Mouse (Mus musculus) heart, adult 18-20 months (tissue): Measurements from ENCODE around the gene BC100530. TPM values are rescaled to one million over a fixed set of nuclear protein-coding genes. Genes with fewer than 3 reads are reported as not detected.
"Not testable (repeated sequence)": the region's sequence is repeated elsewhere in the genome, so short reads cannot be mapped to it uniquely, and the experiment has no call there.

Source experiments
- DNase-seq, 2 experiments: peaks; one replicate each; pipeline ENCODE4 v3.0.0; 2021 to 2022; ENCODE audit warnings: mixed read lengths in 1 of 2
- long read RNA-seq, 2 experiments: library from polyadenylated mRNA; stranded (forward); transcript quantifications; one replicate each; pipeline ENCODE4 v2.0.0; 2021
- total RNA-seq, 2 experiments: library from RNA; stranded (reverse); gene quantifications; 2 replicates each; pipeline ENCODE4 v1.2.3; 2021

The BC100530 gene
- not detected for total RNA-seq
- long read RNA-seq, experiment 1, result 0 reads
- long read RNA-seq, experiment 2, result 0 reads

- not testable (repeated sequence) for DNase-seq
Measured at GRCm38 (mm10) chr16:36367648-36368047, at the start of gene BC100530. Gene BC100530, minus strand, starts transcription at chr16:36367748.

DNA sequence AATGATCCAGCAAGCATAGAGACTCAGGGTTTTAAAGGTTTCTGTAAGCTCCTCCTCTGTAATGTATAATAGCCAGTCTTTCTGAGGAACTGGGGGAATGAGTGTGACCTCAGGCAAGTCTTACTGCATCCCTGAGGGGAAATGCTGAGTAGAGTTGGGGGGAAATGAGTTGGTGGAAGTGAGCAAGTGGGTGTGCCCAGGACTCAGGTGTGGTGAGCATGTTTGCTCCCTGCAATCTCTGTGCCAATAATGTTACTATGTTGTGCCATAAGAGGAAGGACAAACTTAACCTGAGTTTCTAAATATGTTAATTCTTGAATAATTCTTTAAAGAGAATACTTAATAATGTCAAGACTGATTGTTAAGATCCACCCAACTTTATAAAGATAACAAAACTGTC lies 40.8 kb upstream of the BC100530 start, which contains the start of gene Stfa2:
Gene Stfa2, minus strand, starts transcription at position 101 of the 400 bp plus-strand sequence.
- no peak for DNase-seq

DNA sequence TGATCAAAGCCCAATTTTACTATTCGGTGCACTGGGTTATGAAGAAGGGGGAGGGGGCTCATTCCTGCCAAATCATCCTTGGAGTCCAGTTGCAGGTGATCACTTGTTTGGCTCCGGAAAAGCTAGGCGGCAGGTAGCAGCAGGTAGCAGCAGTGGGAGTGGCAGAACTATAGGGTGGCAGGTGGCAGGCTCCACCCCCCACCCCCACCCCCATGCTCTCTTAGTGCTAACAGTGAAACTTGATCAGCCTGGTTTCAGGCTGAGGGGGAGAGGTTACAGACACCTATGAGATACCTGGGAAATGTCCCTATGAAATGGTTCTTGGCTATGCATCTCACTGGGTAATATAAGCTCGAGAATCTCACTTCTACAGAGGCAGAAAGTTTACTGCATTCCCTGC lies 21.5 kb upstream of the BC100530 start:
- DNase-seq, result no peak

DNA sequence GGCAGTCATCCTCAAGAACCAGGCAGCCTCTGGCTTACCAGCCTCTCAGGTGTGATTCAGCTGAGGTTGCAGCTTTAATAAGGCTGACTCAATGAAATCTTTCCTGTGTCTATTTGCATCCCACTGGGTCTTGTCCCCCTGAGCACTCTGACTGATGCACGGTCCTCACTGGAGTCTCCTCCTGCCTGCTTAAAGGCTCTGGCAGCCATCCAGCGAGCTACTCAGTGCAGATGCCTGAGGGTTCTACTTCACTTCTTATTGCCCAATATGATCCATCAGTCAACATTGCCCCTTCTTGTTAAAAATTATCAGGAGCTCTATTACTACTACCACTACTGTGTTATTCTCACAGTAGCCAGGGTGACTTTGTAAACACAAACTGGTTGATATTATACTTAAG lies 30.4 kb downstream of the BC100530 start:
- DNase-seq, result peak in 1 of 2 experiments; percentile 7

DNA sequence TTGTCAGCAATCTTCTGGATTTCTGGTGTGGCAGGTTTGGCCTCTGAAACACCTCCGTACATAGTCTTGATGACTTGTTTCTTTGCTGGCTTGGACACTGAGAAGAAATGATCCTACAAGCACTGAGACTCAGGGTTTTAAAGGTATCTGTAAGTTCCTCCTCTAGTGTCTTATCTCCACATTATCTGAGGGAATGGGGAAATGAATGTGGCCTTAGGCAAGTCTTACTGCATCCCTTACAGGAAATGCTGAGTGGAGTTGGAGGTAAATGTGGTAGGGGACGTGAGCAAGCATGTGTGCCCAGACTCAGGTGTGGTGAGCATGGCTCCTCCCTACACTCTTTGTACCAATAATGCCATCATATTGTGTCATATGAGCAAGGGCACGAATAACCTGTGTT lies 33.3 kb downstream of the BC100530 start, which contains the start of gene BC117090:
Gene BC117090, minus strand, starts transcription at position 101 of the 400 bp plus-strand sequence.
- no peak for DNase-seq

DNA sequence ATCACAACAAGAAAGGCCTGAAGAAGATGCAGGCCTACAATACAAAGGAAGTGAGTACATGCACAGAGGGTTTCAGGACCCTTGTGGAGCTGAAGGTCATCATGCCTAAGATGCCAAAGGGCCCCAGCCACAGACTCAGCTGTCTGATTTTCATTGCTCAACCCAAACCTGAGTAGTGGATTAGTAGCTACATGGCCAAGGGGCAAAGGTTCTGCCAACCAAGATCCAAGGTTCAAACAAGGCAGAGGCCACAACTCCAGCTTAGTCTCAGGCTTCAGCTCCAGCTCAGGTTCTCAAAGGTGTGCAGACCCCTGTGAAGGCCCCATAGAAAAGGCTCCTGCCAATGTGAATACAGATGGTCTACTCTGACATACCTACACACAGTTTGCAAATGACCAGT lies 48.3 kb downstream of the BC100530 start:
- no peak for DNase-seq

DNA sequence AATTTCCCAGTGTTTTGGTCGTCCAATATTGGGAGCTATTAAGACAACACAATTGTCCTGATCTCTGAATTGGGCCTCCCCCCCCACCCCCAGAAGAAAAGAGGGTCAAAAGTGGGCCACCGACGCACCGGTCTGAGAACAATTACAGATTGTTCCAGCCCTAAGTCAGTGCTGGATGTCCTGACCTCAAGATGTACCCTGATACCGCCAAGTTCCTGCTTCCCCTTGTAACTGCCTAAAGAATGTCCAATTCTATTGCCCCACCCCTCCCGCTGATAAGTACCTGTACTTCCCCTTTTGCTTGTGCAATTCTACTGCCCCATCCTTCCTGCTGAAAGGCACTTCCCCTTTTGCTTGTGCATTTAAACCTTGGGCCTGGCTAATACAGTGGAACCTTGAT lies 51.4 kb downstream of the BC100530 start:
- peak in 1 of 2 experiments; percentile 16 for DNase-seq

Other genes with a start within 250 kb of the BC100530 start
- gene Csta1, start 236.5 kb downstream of the BC100530 start, total RNA-seq, result not detected
- gene Stfa2l1, start 210.9 kb downstream of the BC100530 start, total RNA-seq, result not detected
- gene Gm5483, start 183.5 kb downstream of the BC100530 start, total RNA-seq, result not detected
- gene Gm5416, start 157.3 kb downstream of the BC100530 start, total RNA-seq, result not detected
- not detected for gene 2010005H15Rik, start 146.3 kb downstream of the BC100530 start, total RNA-seq
- not detected for gene Stfa1, start 90.8 kb downstream of the BC100530 start, total RNA-seq
- not detected for gene BC117090, start 33.4 kb downstream of the BC100530 start, total RNA-seq
- gene Stfa2, start 40.7 kb upstream of the BC100530 start, total RNA-seq, result not detected
- gene Stfa3, start 87.6 kb upstream of the BC100530 start, total RNA-seq, result not detected
- not detected for gene Casr, start 194.4 kb upstream of the BC100530 start, total RNA-seq